Mouse (Mus musculus): ENCODE data around the gene Armc12. TPM values are rescaled to one million over a fixed set of nuclear protein-coding genes. Genes with fewer than 3 reads are reported as not detected.

The Armc12 gene
- total and polyA plus RNA-seq, 3 experiments = 0.33 TPM; not detected in 2

DNA sequence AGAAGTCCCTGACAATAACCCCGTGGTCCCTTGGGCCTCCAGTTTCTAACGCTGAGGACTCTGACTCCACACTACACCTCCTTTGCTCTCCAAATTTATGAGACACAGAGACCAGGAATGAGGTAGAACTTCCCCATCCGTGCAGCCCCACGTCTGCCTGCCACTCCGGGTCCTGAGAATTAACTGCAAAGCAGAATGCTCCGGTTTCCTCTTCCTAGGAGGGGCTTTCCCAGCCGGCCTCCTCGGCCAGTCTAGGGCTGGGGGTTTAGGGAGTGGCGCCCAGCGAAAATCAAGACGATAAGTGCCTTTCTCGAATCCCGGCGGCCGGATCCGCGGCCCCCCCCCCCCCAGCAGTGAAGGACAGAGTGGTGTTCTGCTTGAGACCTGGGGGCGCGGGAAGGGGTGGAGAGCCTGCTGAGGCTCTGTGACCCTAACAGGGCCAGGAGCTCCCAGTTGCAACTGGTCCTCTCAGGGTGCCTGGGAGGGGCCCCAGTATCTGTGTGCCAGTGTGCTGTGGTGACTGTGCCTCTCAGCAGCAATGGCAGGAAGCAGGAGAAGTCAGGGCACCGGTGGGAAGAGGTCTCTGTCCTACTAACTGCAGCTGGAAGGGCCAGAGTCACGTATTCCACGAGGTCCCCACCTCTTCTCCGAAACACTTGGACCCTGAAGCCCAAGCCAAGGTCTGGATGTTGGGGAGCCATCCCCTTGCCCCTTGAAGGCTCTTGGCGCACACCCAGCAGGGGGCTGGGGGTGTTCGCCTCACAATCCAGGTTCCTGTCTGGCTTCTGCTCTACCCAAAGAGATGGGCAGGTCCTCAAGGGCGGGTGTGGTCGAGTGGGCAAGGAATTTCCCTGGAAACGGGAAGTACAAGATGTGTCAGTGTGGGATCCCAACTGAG, 19.9 kb upstream of the Armc12 start:
- no peaks in the 10 kb centered on the region for H3K79me2 ChIP-seq (replicated peaks; ENCODE audit: control insufficient read depth, insufficient read depth, low read length)
- intact Hi-C loops (cut with DNase I) = loop anchor here (2.0 kb wide), 1 partner anchor 24 kb away; no protein-coding TSS in a partner anchor
- H3K4me3 ChIP-seq = 0 out of 2 replicates have a peak overlapping the region, but pooled peaks have one; percentile 3
- H3K36me3 ChIP-seq (ENCODE audit: control insufficient read depth, insufficient read depth, low read length) = no peaks in the 10 kb centered on the region; the same call in 1 of the 2 replicates
- WGBS = 17% methylated on average over 28 of the region's 28 CpGs
- H3K9ac ChIP-seq (ENCODE audit: low read depth, low read length) = peak overlapping the region; percentile 35
- H3K4me1 ChIP-seq (ENCODE audit: control insufficient read depth, insufficient read depth, low read length) = peaks cover 28% of the 10 kb centered on the region
- peak; percentile 39 to 61 for DNase-seq
- H3K27me3 ChIP-seq (ENCODE audit: control insufficient read depth, insufficient read depth, low read length) = no peaks in the 10 kb centered on the region
- peak overlapping the region; percentile 15 for H3K27ac ChIP-seq
- TF ChIP-seq POLR2A (IDR thresholded peaks at IDR 0.05; ENCODE audit: insufficient read depth, low read depth, low read length) (no peak), EP300 (IDR thresholded peaks at IDR 0.05; ENCODE audit: insufficient read depth, low read depth, low read length) (no peak), CTCF (IDR thresholded peaks at IDR 0.05) (no peak)

DNA sequence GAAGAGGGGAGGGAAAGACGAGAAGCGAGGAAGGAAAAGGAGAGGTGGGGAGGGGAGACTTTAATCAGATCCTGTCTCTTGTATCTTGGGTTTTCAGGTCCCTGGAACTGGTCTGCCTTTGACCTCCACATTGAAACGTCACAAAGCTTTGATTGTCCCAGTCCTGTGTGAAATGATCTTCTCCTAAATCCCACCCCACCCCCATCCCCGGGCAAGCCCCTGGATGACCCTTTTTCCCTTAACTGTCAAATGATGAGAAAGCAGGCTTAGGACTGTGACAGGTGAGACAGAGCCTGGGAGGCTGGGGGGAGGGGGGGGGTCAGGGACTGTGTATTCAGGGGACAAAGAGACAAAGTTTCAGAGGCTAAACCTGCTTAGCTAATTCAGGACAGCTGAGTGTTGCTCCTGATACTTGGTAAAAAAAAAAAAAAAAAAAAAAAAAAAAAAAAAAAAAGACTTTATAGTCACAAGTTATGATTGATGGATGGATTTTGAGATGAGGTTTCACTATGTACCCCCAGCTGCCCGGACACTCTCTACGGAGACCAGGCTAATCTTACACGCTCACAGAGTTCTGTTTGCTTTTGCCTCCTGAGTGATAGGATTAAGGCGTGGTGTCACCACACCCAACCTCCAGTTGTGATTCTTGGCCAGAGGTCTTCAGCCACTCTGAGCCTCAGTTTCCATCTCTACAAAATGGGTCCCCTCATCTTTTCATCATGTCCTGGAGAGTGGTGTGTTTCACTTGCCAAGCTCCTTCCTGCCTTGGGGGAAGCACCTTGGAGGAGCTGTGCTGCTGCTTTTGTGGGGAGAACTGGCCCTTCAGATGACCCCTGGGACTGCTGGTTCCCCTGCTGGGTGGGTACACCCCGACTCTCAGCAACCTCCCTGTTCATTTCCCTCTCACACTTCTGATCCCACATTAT, 18.7 kb upstream of the Armc12 start:
- TF ChIP-seq CTCF (IDR thresholded peaks at IDR 0.05) (no peak), POLR2A (IDR thresholded peaks at IDR 0.05; ENCODE audit: insufficient read depth, low read depth, low read length) (no peak), EP300 (IDR thresholded peaks at IDR 0.05; ENCODE audit: insufficient read depth, low read depth, low read length) (no peak)
- no peaks in the 10 kb centered on the region for H3K79me2 ChIP-seq (replicated peaks; ENCODE audit: control insufficient read depth, insufficient read depth, low read length)
- no peaks in the 10 kb centered on the region; the same call in 1 of the 2 replicates for H3K36me3 ChIP-seq (ENCODE audit: control insufficient read depth, insufficient read depth, low read length)
- peak overlapping the region; percentile 73 for H3K27ac ChIP-seq
- no peaks in the 10 kb centered on the region for H3K27me3 ChIP-seq (ENCODE audit: control insufficient read depth, insufficient read depth, low read length)
- peak in 1 of 2 experiments; percentile 38 for DNase-seq
- peak overlapping the region; percentile 12 for H3K9ac ChIP-seq (ENCODE audit: low read depth, low read length)
- no peak overlapping the region for H3K4me3 ChIP-seq
- peaks cover 30% of the 10 kb centered on the region for H3K4me1 ChIP-seq (ENCODE audit: control insufficient read depth, insufficient read depth, low read length)
- intact Hi-C loops (cut with DNase I) = loop anchor here (2.0 kb wide), 1 partner anchor 25 kb away; no protein-coding TSS in a partner anchor
- 57% methylated on average over 9 of the region's 9 CpGs for WGBS

DNA sequence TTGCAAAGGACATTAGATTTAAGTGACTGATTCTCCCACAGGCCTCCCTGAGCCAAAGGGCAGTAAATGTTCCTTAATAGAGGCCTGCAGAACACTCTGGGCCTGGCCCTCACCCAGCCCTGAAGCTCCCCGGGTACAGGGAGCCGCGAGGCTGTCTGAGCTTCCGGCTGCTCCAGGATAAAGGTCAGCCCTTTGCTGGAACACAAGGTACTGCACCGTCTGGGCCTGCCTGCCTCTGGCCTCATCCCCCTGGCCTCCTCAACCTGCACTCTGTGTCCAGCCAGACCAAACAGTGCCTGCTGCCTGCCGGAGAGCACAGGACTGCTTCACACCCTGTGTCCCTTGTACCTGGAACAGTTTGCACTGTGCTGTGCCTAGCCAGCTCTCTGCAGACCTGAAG, 17.9 kb upstream of the Armc12 start:
- Histone ChIP-seq H3K9ac (ENCODE audit: low read depth, low read length) (peak overlapping the region; percentile 13; the same call in 1 of the 2 replicates), H3K27me3 (ENCODE audit: control insufficient read depth, insufficient read depth, low read length) (no peaks in the 10 kb centered on the region), H3K27ac (peak overlapping the region; percentile 73), H3K79me2 (replicated peaks; ENCODE audit: control insufficient read depth, insufficient read depth, low read length) (no peaks in the 10 kb centered on the region), H3K36me3 (ENCODE audit: control insufficient read depth, insufficient read depth, low read length) (no peaks in the 10 kb centered on the region; the same call in 1 of the 2 replicates), H3K4me3 (no peak overlapping the region), H3K4me1 (ENCODE audit: control insufficient read depth, insufficient read depth, low read length) (peaks cover 30% of the 10 kb centered on the region)
- DNase-seq = peak; percentile 83
- intact Hi-C loops (cut with DNase I) = no loop called here
- TF ChIP-seq POLR2A (IDR thresholded peaks at IDR 0.05; ENCODE audit: insufficient read depth, low read depth, low read length) (peak; percentile 79), EP300 (IDR thresholded peaks at IDR 0.05; ENCODE audit: insufficient read depth, low read depth, low read length) (peak; percentile 98), CTCF (IDR thresholded peaks at IDR 0.05) (peak; percentile 1; the same call in 1 of the 2 replicates)
- 3% methylated on average over 6 of the region's 6 CpGs for WGBS

DNA sequence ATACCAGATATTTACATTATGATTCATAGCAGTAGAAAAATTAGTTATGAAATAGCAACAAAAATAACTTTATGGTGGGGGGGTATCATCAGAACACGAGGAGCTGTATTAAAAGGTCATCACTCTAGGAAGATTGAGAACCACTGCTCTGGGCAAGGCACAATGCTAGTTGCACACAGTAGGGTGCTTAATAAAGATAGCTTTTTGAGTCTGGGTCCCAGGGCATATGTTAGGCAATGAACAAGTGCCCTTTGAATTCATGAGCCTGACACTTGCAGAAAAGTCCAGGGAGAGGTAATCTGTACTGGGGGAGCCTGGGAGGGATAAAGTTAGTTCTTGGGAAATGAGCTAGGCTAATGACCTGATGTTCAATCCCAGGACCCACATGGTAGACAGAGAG, 17.3 kb upstream of the Armc12 start:
- H3K4me3 ChIP-seq = no peak overlapping the region
- no peak overlapping the region; the same call in 1 of the 2 replicates for H3K9ac ChIP-seq (ENCODE audit: low read depth, low read length)
- H3K79me2 ChIP-seq (replicated peaks; ENCODE audit: control insufficient read depth, insufficient read depth, low read length) = no peaks in the 10 kb centered on the region
- H3K27ac ChIP-seq = peak overlapping the region; percentile 73
- no peaks in the 10 kb centered on the region for H3K27me3 ChIP-seq (ENCODE audit: control insufficient read depth, insufficient read depth, low read length)
- peaks cover 30% of the 10 kb centered on the region for H3K4me1 ChIP-seq (ENCODE audit: control insufficient read depth, insufficient read depth, low read length)
- 54% methylated on average over 1 of the region's 1 CpGs for WGBS
- DNase-seq = no peak
- no peaks in the 10 kb centered on the region; the same call in 1 of the 2 replicates for H3K36me3 ChIP-seq (ENCODE audit: control insufficient read depth, insufficient read depth, low read length)
- TF ChIP-seq EP300 (IDR thresholded peaks at IDR 0.05; ENCODE audit: insufficient read depth, low read depth, low read length) (no peak), POLR2A (IDR thresholded peaks at IDR 0.05; ENCODE audit: insufficient read depth, low read depth, low read length) (no peak), CTCF (IDR thresholded peaks at IDR 0.05) (no peak)
- intact Hi-C loops (cut with DNase I) = no loop called here

DNA sequence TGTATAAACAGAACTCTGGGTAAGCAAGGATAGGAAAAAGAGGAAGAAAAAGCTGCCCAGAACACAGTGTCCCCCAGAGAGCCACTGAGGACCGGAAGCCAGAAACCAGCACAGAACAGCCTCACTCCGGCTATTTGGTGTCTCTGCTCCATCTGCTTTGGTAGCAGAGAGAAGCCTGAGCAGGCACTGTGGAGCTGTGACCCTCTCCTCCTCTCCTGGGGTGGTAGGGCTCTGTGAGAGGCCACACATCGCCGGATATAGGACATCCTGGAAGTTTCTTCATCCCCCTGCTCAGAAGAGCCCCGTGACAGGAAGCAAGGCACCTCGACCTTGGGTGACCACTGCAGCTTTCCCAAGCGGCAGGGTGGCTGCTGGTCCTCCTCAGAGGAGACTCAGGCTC, 16.8 kb upstream of the Armc12 start:
- DNase-seq = peak; percentile 64 to 66
- H3K4me1 ChIP-seq (ENCODE audit: control insufficient read depth, insufficient read depth, low read length) = peaks cover 32% of the 10 kb centered on the region
- no peak overlapping the region for H3K4me3 ChIP-seq
- peak overlapping the region; percentile 73 for H3K27ac ChIP-seq
- no peaks in the 10 kb centered on the region for H3K27me3 ChIP-seq (ENCODE audit: control insufficient read depth, insufficient read depth, low read length)
- H3K79me2 ChIP-seq (replicated peaks; ENCODE audit: control insufficient read depth, insufficient read depth, low read length) = no peaks in the 10 kb centered on the region
- H3K36me3 ChIP-seq (ENCODE audit: control insufficient read depth, insufficient read depth, low read length) = no peaks in the 10 kb centered on the region; the same call in 1 of the 2 replicates
- TF ChIP-seq EP300 (IDR thresholded peaks at IDR 0.05; ENCODE audit: insufficient read depth, low read depth, low read length) = 0 out of 2 replicates have a peak, but pooled peaks have one; percentile 32
- peak; percentile 47 for TF ChIP-seq POLR2A (IDR thresholded peaks at IDR 0.05; ENCODE audit: insufficient read depth, low read depth, low read length)
- TF ChIP-seq CTCF (IDR thresholded peaks at IDR 0.05) = no peak
- intact Hi-C loops (cut with DNase I) = no loop called here
- WGBS = 39% methylated on average over 7 of the region's 7 CpGs
- H3K9ac ChIP-seq (ENCODE audit: low read depth, low read length) = peak overlapping the region; percentile 18; the same call in 1 of the 2 replicates

Data from heart, adult 2 months (tissue).